9 mouse cellular contexts compared by ENCODE assay signal in the genomic region with DNA sequence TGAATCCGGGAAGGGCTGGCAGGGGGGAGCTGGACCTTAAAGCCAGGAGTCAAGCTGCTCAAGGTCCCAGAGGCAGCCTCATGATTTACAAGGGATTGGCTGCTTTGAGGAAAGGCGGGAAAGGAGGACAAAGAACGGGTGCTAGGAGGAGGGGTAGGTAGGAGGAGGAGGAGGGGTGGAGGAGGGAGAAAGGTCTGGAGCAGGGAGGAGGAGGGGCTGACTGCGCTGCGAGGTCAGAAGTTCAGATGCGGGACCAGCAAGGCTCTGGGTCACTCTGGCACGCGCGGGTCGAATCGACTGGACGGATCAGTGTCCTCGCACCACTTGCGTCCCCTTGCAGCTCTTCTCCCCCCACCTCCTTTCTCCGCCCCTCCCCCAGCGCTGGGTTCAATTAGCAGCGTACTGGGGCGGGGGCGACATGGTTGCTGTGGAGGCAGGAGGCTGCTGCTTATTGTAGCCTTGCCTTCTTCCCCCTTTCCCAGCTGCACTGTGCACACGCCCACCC. TPM values are rescaled to one million over a fixed set of nuclear protein-coding genes. Genes with fewer than 3 reads are reported as not detected.
DNase-seq lines count a peak whose midpoint lies in the region; ATAC-seq and TF ChIP-seq lines count a peak whose summit lies in the region.
"Had no signal": no experiment of that assay in that cellular context is flagged by ENCODE, and none has a peak within 500 bp of the region (broad histone marks: within the 10 kb centered on the region; RNA-seq: fewer than 3 reads in every experiment).

No protein-coding gene starts in this region.

- no peaks in the 10 kb centered on the region for H3K9me3 ChIP-seq in embryonic facial prominence, embryonic 11.5 days (replicated peaks; ENCODE audit: control insufficient read depth, low read length)
- no peaks in the 10 kb centered on the region for H3K9me3 ChIP-seq in midbrain, embryonic 11.5 days (ENCODE audit: control insufficient read depth, low read length)

- peak overlapping the region; percentile 40 for H3K4me2 ChIP-seq in embryonic facial prominence, embryonic 11.5 days (ENCODE audit: low read depth, low read length)
- peak overlapping the region; percentile 43 for H3K4me2 ChIP-seq in midbrain, embryonic 11.5 days

- peak; percentile 68 for ATAC-seq in embryonic facial prominence, embryonic 11.5 days (replicated peaks; ENCODE audit: insufficient number of reproducible peaks, low FRiP score, low TSS enrichment, low read depth)
- peak; percentile 84 for ATAC-seq in midbrain, embryonic 11.5 days (ENCODE audit: low FRiP score)

- H3K36me3 ChIP-seq in embryonic facial prominence, embryonic 11.5 days (replicated peaks; ENCODE audit: control insufficient read depth, insufficient read depth, low read depth, low read length): no peaks in the 10 kb centered on the region
- no peaks in the 10 kb centered on the region for H3K36me3 ChIP-seq in kidney, adult 2 months (ENCODE audit: control insufficient read depth, insufficient read depth, low read length)
- no peaks in the 10 kb centered on the region for H3K36me3 ChIP-seq in midbrain, embryonic 11.5 days (ENCODE audit: control insufficient read depth, insufficient read depth, low read length)

- peak overlapping the region; percentile 88 for H3K27ac ChIP-seq in embryonic facial prominence, embryonic 11.5 days (replicated peaks; ENCODE audit: low read depth, low read length)
- H3K27ac ChIP-seq in kidney, adult 2 months (ENCODE audit: insufficient read depth, low read depth, low read length): no peak overlapping the region
- H3K27ac ChIP-seq in midbrain, embryonic 11.5 days (ENCODE audit: low read depth, low read length): peak overlapping the region; percentile 86

- H3K9ac ChIP-seq in embryonic facial prominence, embryonic 11.5 days (replicated peaks; ENCODE audit: low read length): peak overlapping the region; percentile 76
- H3K9ac ChIP-seq in midbrain, embryonic 11.5 days (ENCODE audit: low read length): peak overlapping the region; percentile 77

- peak; percentile 38 for DNase-seq in cerebellum, adult 11-12 months
- no peak for DNase-seq in cerebellum, postnatal 14 days
- peak; percentile 93 for DNase-seq in embryonic facial prominence, embryonic 11.5 days (ENCODE audit: low spot score)
- peak; percentile 78 for DNase-seq in kidney, adult 2 months
- DNase-seq in midbrain, embryonic 11.5 days (ENCODE audit: low spot score, missing footprints): peak; percentile 98
- no peak for DNase-seq in thymus, postnatal 36 days
- no peak for DNase-seq in layer of hippocampus, adult 11-12 months (ENCODE audit: low spot score)
- no peak for DNase-seq in spleen, postnatal 4 days (ENCODE audit: low spot score in 2 of 2)

- no peaks in the 10 kb centered on the region for H3K27me3 ChIP-seq in embryonic facial prominence, embryonic 11.5 days (ENCODE audit: control insufficient read depth, insufficient read depth, low read length)
- no peaks in the 10 kb centered on the region for H3K27me3 ChIP-seq in kidney, adult 2 months (replicated peaks; ENCODE audit: control insufficient read depth, insufficient read depth, low read length)
- H3K27me3 ChIP-seq in midbrain, embryonic 11.5 days (ENCODE audit: control insufficient read depth, insufficient read depth, low read length): no peaks in the 10 kb centered on the region

- peaks cover 5% of the 10 kb centered on the region for H3K4me1 ChIP-seq in embryonic facial prominence, embryonic 11.5 days (ENCODE audit: control insufficient read depth, insufficient read depth, low read length)
- H3K4me1 ChIP-seq in kidney, adult 2 months (ENCODE audit: control insufficient read depth, insufficient read depth, low read length): peaks cover 32% of the 10 kb centered on the region
- peaks cover 24% of the 10 kb centered on the region for H3K4me1 ChIP-seq in midbrain, embryonic 11.5 days (ENCODE audit: control insufficient read depth, insufficient read depth, low read length)

- TF ChIP-seq POLR2A in kidney, adult 2 months (IDR thresholded peaks at IDR 0.05; ENCODE audit: low read depth, low read length): no peak

- H3K4me3 ChIP-seq in embryonic facial prominence, embryonic 11.5 days (ENCODE audit: low read depth, low read length): peak overlapping the region; percentile 12; the same call in 1 of the 2 replicates
- no peak overlapping the region for H3K4me3 ChIP-seq in kidney, adult 2 months (ENCODE audit: insufficient read depth, low read depth, low read length)
- peak overlapping the region; percentile 19 for H3K4me3 ChIP-seq in midbrain, embryonic 11.5 days (ENCODE audit: low read depth, low read length)
- H3K4me3 ChIP-seq: erythroblast, embryonic 14.5 days had no signal

- 2% methylated on average over 18 of the region's 20 CpGs for WGBS in embryonic facial prominence, embryonic 11.5 days
- whole genome bisulfite sequencing in kidney, adult 2 months: 6% methylated on average over 20 of the region's 20 CpGs
- 2% methylated on average over 18 of the region's 20 CpGs for WGBS in midbrain, embryonic 11.5 days

- no peak for TF ChIP-seq CTCF in kidney, adult 2 months (conservative IDR thresholded peaks at IDR 0.05; ENCODE audit: insufficient read depth, insufficient read length, low read depth, low read length)

RNA-seq across cellular contexts. Expression of a gene that starts 7.0 kb away (rescaled TPM):
- polyA plus RNA-seq in embryonic facial prominence, embryonic 11.5 days (2014; fragmentation: Nextera tagmentation; extraction: Ambion mirVana): 94.2 and 104 TPM in 2 replicates
- 158 and 201 TPM in 2 replicates for polyA plus RNA-seq in kidney, adult 2 months (2012; rRNA removed)
- 119 and 138 TPM in 2 replicates for polyA plus RNA-seq in midbrain, embryonic 11.5 days (2014; fragmentation: Nextera tagmentation; extraction: Ambion mirVana)

RNA-seq across cellular contexts. Expression of a gene that starts 11.5 kb away (rescaled TPM):
- polyA plus RNA-seq in embryonic facial prominence, embryonic 11.5 days (2014; fragmentation: Nextera tagmentation; extraction: Ambion mirVana): not detected in 2 replicates
- polyA plus RNA-seq in kidney, adult 2 months (2012; rRNA removed): 0.03 and 0.12 TPM in 2 replicates
- polyA plus RNA-seq in midbrain, embryonic 11.5 days (2014; fragmentation: Nextera tagmentation; extraction: Ambion mirVana): 0.04 TPM in 1 of 2 replicates, not detected in the other
- polyA plus RNA-seq: erythroblast, embryonic 14.5 days had no signal

RNA-seq across cellular contexts. Expression of a gene that starts 18.7 kb away (rescaled TPM):
- 323 and 334 TPM in 2 replicates for polyA plus RNA-seq in embryonic facial prominence, embryonic 11.5 days (2014; fragmentation: Nextera tagmentation; extraction: Ambion mirVana)
- polyA plus RNA-seq in kidney, adult 2 months (2012; rRNA removed): 106 and 120 TPM in 2 replicates
- 305 and 326 TPM in 2 replicates for polyA plus RNA-seq in midbrain, embryonic 11.5 days (2014; fragmentation: Nextera tagmentation; extraction: Ambion mirVana)

RNA-seq across cellular contexts. Expression of a gene that starts 26.6 kb away (rescaled TPM):
- not detected in 2 replicates for polyA plus RNA-seq in embryonic facial prominence, embryonic 11.5 days (2014; fragmentation: Nextera tagmentation; extraction: Ambion mirVana)
- 0.61 and 0.99 TPM in 2 replicates for polyA plus RNA-seq in kidney, adult 2 months (2012; rRNA removed)
- polyA plus RNA-seq in midbrain, embryonic 11.5 days (2014; fragmentation: Nextera tagmentation; extraction: Ambion mirVana): not detected in 2 replicates
- polyA plus RNA-seq: erythroblast, embryonic 14.5 days had no signal

RNA-seq across cellular contexts. Expression of a gene that starts 31.6 kb away (rescaled TPM):
- polyA plus RNA-seq in embryonic facial prominence, embryonic 11.5 days (2014; fragmentation: Nextera tagmentation; extraction: Ambion mirVana): 59.8 and 71.3 TPM in 2 replicates
- 296 TPM in 2 replicates for polyA plus RNA-seq in kidney, adult 2 months (2012; rRNA removed)
- 103 and 108 TPM in 2 replicates for polyA plus RNA-seq in midbrain, embryonic 11.5 days (2014; fragmentation: Nextera tagmentation; extraction: Ambion mirVana)

Comparison
In these comparisons a context has a peak if more than half of its experiments do, and no peak if none do; other contexts are left out.
1. DNase-seq: peak in cerebellum, adult 11-12 months (single experiment), embryonic facial prominence, embryonic 11.5 days (single experiment), kidney, adult 2 months (single experiment) and midbrain, embryonic 11.5 days (single experiment); none in cerebellum, postnatal 14 days (0 of 2), thymus, postnatal 36 days (0 of 2), layer of hippocampus, adult 11-12 months (single experiment) and spleen, postnatal 4 days (0 of 2).